ENCODE assay signal across 15 mouse cellular contexts in genomic region chr5:131714979-131715378, GRCm38 (mm10).
"Had no signal": no experiment of that assay in that cellular context is flagged by ENCODE, and none has a peak within 500 bp of the region (broad histone marks: within the 10 kb centered on the region; RNA-seq: fewer than 3 reads in every experiment).

No protein-coding gene starts in this region.

- DNase-seq: retina, postnatal 1 day; right cerebral cortex, adult 18-20 months; right cerebral cortex, postnatal 14 days; right cerebral cortex, postnatal 25 days; right cerebral cortex, postnatal 4 days; spleen, adult 18-20 months; thymus, adult 18-20 months; thymus, adult 2 months; thymus, postnatal 14 days; thymus, postnatal 25 days; thymus, postnatal 36 days; thymus, postnatal 4 days had no signal

- H3K36me3 ChIP-seq: neural tube, embryonic 15.5 days; stomach, embryonic 15.5 days had no signal

- H3K9me3 ChIP-seq: neural tube, embryonic 15.5 days; stomach, embryonic 15.5 days had no signal

- H3K27me3 ChIP-seq: neural tube, embryonic 15.5 days; stomach, embryonic 15.5 days had no signal

- H3K4me2 ChIP-seq: neural tube, embryonic 15.5 days; stomach, embryonic 15.5 days had no signal

- H3K27ac ChIP-seq: neural tube, embryonic 15.5 days; stomach, embryonic 15.5 days; stomach, postnatal 0 days had no signal

- H3K4me3 ChIP-seq: neural tube, embryonic 15.5 days; stomach, embryonic 15.5 days had no signal

- H3K9ac ChIP-seq: neural tube, embryonic 15.5 days; stomach, embryonic 15.5 days had no signal
